16 mouse cellular contexts compared by ENCODE assay signal in genomic region chr16:64883896-64884295, GRCm38 (mm10). TPM values are rescaled to one million over a fixed set of nuclear protein-coding genes. Genes with fewer than 3 reads are reported as not detected.
DNase-seq lines count a peak whose midpoint lies in the region; ATAC-seq lines count a peak whose summit lies in the region.
"Had no signal": no experiment of that assay in that cellular context is flagged by ENCODE, and none has a peak within 500 bp of the region (broad histone marks: within the 10 kb centered on the region; RNA-seq: fewer than 3 reads in every experiment).

No protein-coding gene starts in this region.

- peak overlapping the region; percentile 16; the same call in 1 of the 2 replicates for H3K4me2 ChIP-seq in heart, embryonic 12.5 days
- H3K4me2 ChIP-seq: hindbrain, embryonic 15.5 days; limb, embryonic 15.5 days had no signal

- no peaks in the 10 kb centered on the region for H3K36me3 ChIP-seq in heart, embryonic 12.5 days
- no peaks in the 10 kb centered on the region for H3K36me3 ChIP-seq in splenic B cell, adult 2 months (ENCODE audit: control insufficient read depth, insufficient read depth, low read length, poor library complexity, severe bottlenecking)
- H3K36me3 ChIP-seq: hindbrain, embryonic 15.5 days; limb, embryonic 15.5 days had no signal

- H3K4me1 ChIP-seq in heart, embryonic 12.5 days (replicated peaks): peaks cover 14% of the 10 kb centered on the region
- H3K4me1 ChIP-seq: hindbrain, embryonic 15.5 days had no signal

- ATAC-seq in heart, embryonic 12.5 days (ENCODE audit: insufficient number of reproducible peaks, low FRiP score): no peak
- ATAC-seq: forebrain, embryonic 14.5 days had no signal

- no peak for DNase-seq in heart, adult 18-20 months
- peak; percentile 5 for DNase-seq in ovary, adult 18-20 months (ENCODE audit: low spot score)
- DNase-seq in ovary, postnatal 36 days (ENCODE audit: low spot score): no peak
- peak; percentile 21 to 25 for DNase-seq in adrenal gland, postnatal 36 days
- DNase-seq in splenic B cell, adult 2 months (ENCODE audit: low read depth, low spot score): peak; percentile 62
- no peak for DNase-seq in frontal cortex, adult 2 months (ENCODE audit: extremely low spot score in 1 of 2, low spot score in 1 of 2)
- no peak for DNase-seq in adipocyte (ENCODE audit: low spot score)
- DNase-seq: cerebellum, postnatal 10 days; gastrocnemius, postnatal 36 days; kidney, postnatal 25 days; layer of hippocampus, postnatal 36 days; right cerebral cortex, postnatal 4 days had no signal

- H3K9ac ChIP-seq in heart, embryonic 12.5 days: no peak overlapping the region
- H3K9ac ChIP-seq: hindbrain, embryonic 15.5 days; limb, embryonic 15.5 days had no signal

- 16% methylated on average over 5 of the region's 5 CpGs for WGBS in heart, embryonic 12.5 days

- H3K27ac ChIP-seq in heart, embryonic 12.5 days (ENCODE audit: poor library complexity, severe bottlenecking): 0 out of 2 replicates have a peak overlapping the region, but pooled peaks have one; percentile 5
- H3K27ac ChIP-seq: hindbrain, embryonic 15.5 days; limb, embryonic 15.5 days had no signal

- H3K9me3 ChIP-seq in heart, embryonic 12.5 days (replicated peaks): peaks cover 6% of the 10 kb centered on the region
- H3K9me3 ChIP-seq: hindbrain, embryonic 15.5 days; limb, embryonic 15.5 days had no signal

- no peaks in the 10 kb centered on the region for H3K27me3 ChIP-seq in heart, embryonic 12.5 days (replicated peaks)
- H3K27me3 ChIP-seq in splenic B cell, adult 2 months (ENCODE audit: control insufficient read depth, insufficient read depth, low read length, poor library complexity, severe bottlenecking): no peaks in the 10 kb centered on the region
- H3K27me3 ChIP-seq: hindbrain, embryonic 15.5 days; limb, embryonic 15.5 days had no signal

- no peak overlapping the region for H3K4me3 ChIP-seq in heart, embryonic 12.5 days
- H3K4me3 ChIP-seq: hindbrain, embryonic 15.5 days; limb, embryonic 15.5 days had no signal

RNA-seq across cellular contexts. Expression of gene Cggbp1, which starts 32.1 kb away (rescaled TPM):
- polyA plus RNA-seq in heart, embryonic 12.5 days (2016; fragmentation: Nextera tagmentation; extraction: Ambion mirVana): 78.3 and 80.8 TPM in 2 replicates
- total RNA-seq in heart, adult 18-20 months (2021): 10 to 100 TPM; 42.2 to 44.5 TPM
- 100 to 1,000 TPM; 131 to 157 TPM for total RNA-seq in adrenal gland, postnatal 36 days (2021)
- 37.8 and 41.4 TPM in 2 replicates for polyA plus RNA-seq in frontal cortex, adult 2 months (2012; rRNA removed)

RNA-seq across cellular contexts. Expression of gene Zfp654, which starts 32.4 kb away (rescaled TPM):
- polyA plus RNA-seq in heart, embryonic 12.5 days (2016; fragmentation: Nextera tagmentation; extraction: Ambion mirVana): 10.0 and 10.3 TPM in 2 replicates
- total RNA-seq in heart, adult 18-20 months (2021): 1 to 10 TPM; 8.9 to 9.7 TPM
- 10 to 100 TPM; 18.7 to 23.3 TPM for total RNA-seq in adrenal gland, postnatal 36 days (2021)
- 9.2 and 11.3 TPM in 2 replicates for polyA plus RNA-seq in frontal cortex, adult 2 months (2012; rRNA removed)

Comparison
In these comparisons a context has a peak if more than half of its experiments do, and no peak if none do; other contexts are left out.
1. DNase-seq: peak in ovary, adult 18-20 months (single experiment), adrenal gland, postnatal 36 days (2 of 2) and splenic B cell, adult 2 months (single experiment); none in heart, adult 18-20 months (0 of 2), ovary, postnatal 36 days (single experiment), frontal cortex, adult 2 months (0 of 2) and adipocyte (single experiment).